Mouse (Mus musculus) lung, postnatal 0 days (tissue): ENCODE measurements around the gene Eid2b. TPM values are rescaled to one million over a fixed set of nuclear protein-coding genes. Genes with fewer than 3 reads are reported as not detected.

Experiments used
- ATAC-seq: fragments of 200-750 bp; cut with Nextera tagmentation; 2 replicates; pipeline ENCODE4 v1.8.0; 2017; ENCODE audit warnings: moderate library complexity
- DNase-seq: peaks from one replicate; pipeline ENCODE4 v3.0.0-alpha.2; 2016; ENCODE audit warnings: low spot score
- H3K27ac ChIP-seq: fragments of 300-500 bp; sonication (generic); 2 replicates; pipeline ENCODE4 v1.5.1; 2014; ENCODE audit warnings: antibody characterized with exemption, mild to moderate bottlenecking, low read length, mixed read lengths
- H3K27me3 ChIP-seq: fragments of 300-500 bp; sonication (generic); replicated peaks from 2 replicates; pipeline ENCODE4 v1.6.1; 2014; ENCODE audit warnings: low read length, mixed read lengths; ENCODE audit not compliant: insufficient read depth
- H3K36me3 ChIP-seq: fragments of 300-500 bp; sonication (generic); 2 replicates; pipeline ENCODE4 v1.6.1; 2014; ENCODE audit warnings: low read length, mixed read lengths; ENCODE audit not compliant: insufficient read depth
- H3K4me1 ChIP-seq: fragments of 300-500 bp; sonication (generic); 2 replicates; pipeline ENCODE4 v1.6.1; 2014; ENCODE audit warnings: antibody characterized with exemption, low read depth, low read length, mixed read lengths; ENCODE audit not compliant: insufficient read depth
- H3K4me2 ChIP-seq: fragments of 300-500 bp; sonication (generic); replicated peaks from 2 replicates; pipeline ENCODE4 v1.6.1; 2014; ENCODE audit warnings: low read depth, mild to moderate bottlenecking, low read length, moderate library complexity, mixed read lengths
- H3K4me3 ChIP-seq: fragments of 300-500 bp; sonication (generic); 2 replicates; pipeline ENCODE4 v1.5.1; 2014; ENCODE audit warnings: low read depth, low read length
- H3K9ac ChIP-seq: fragments of 300-500 bp; sonication (generic); replicated peaks from 2 replicates; pipeline ENCODE4 v1.6.1; 2014; ENCODE audit warnings: low read depth, mild to moderate bottlenecking
- H3K9me3 ChIP-seq: fragments of 300-500 bp; sonication (generic); 2 replicates; pipeline ENCODE4 v1.6.1; 2016; ENCODE audit warnings: low read length, mixed read lengths
- CTCF ChIP-seq: IDR thresholded peaks from 2 replicates; pipeline ENCODE4 v1.5.1; 2016; ENCODE audit warnings: antibody characterized with exemption, mild to moderate bottlenecking
- EP300 ChIP-seq: IDR thresholded peaks from 2 replicates; pipeline ENCODE4 v1.6.1; 2016; ENCODE audit warnings: antibody characterized with exemption, mild to moderate bottlenecking, control low read depth
- WGBS: fragments of 180-500 bp; shearing (Covaris S2); extraction: QIAGEN DNeasy Blood & Tissue Kit; methylation state at CpG from one replicate; pipeline ENCODE4 v1.1.7; 2014; 5-methylcytosine and 5-hydroxymethylcytosine counted together
- polyA plus RNA-seq: library from polyadenylated mRNA; unstranded; fragments of >200 nt; fragmentation: Nextera tagmentation; extraction: Ambion mirVana; gene quantifications from 2 replicates; pipeline ENCODE4 v1.2.1, GENCODE M21; 2015

Gene Eid2b
- polyA plus RNA-seq, 1 experiment from 2014 or later = 12.9 TPM

GRCm38 (mm10) chr7:28326457-28326856, 48.9 kb downstream of the Eid2b start:
- no peaks in the 10 kb centered on the region for H3K4me1 ChIP-seq
- no peak for ATAC-seq

GRCm38 (mm10) chr7:28328260-28328659, 50.7 kb downstream of the Eid2b start:
- Histone ChIP-seq H3K9ac (no peak overlapping the region), H3K27ac (no peak overlapping the region), H3K4me3 (no peak overlapping the region), H3K27me3 (no peaks in the 10 kb centered on the region), H3K4me1 (no peaks in the 10 kb centered on the region), H3K9me3 (no peaks in the 10 kb centered on the region), H3K4me2 (no peak overlapping the region), H3K36me3 (peaks cover 53% of the 10 kb centered on the region)
- 98% methylated on average over 2 of the region's 2 CpGs for WGBS
- DNase-seq (no peak), ATAC-seq (no peak)
- TF ChIP-seq CTCF = no peak

More at GRCm38 (mm10) chr7:28326457-28326856, 48.9 kb downstream of the Eid2b start:
- H3K4me2 ChIP-seq = no peak overlapping the region
- DNase-seq = peak; percentile 14
- no peaks in the 10 kb centered on the region for H3K9me3 ChIP-seq
- TF ChIP-seq CTCF (peak; percentile 22; the same call in 1 of the 2 replicates), EP300 (no peak)
- H3K27ac ChIP-seq = no peak overlapping the region
- 79% methylated on average over 4 of the region's 4 CpGs for WGBS
- peaks cover 71% of the 10 kb centered on the region for H3K36me3 ChIP-seq
- H3K4me3 ChIP-seq = no peak overlapping the region
- no peaks in the 10 kb centered on the region for H3K27me3 ChIP-seq
- H3K9ac ChIP-seq = no peak overlapping the region

Other genes with a start within 250 kb of the Eid2b start
- 153 and 170 TPM in 2 replicates for gene Psmc4, start 227.6 kb upstream of the Eid2b start, polyA plus RNA-seq
- gene Fcgbp, start 206.5 kb upstream of the Eid2b start, polyA plus RNA-seq = 1.9 and 2.2 TPM in 2 replicates
- 0.50 and 0.51 TPM in 2 replicates for gene 9530053A07Rik, start 148.3 kb upstream of the Eid2b start, polyA plus RNA-seq
- gene Fbl, start 108.0 kb upstream of the Eid2b start, polyA plus RNA-seq = 36.1 and 37.2 TPM in 2 replicates
- 11.6 and 12.2 TPM in 2 replicates for gene Dyrk1b, start 98.3 kb upstream of the Eid2b start, polyA plus RNA-seq
- gene Eid2, start 9.9 kb upstream of the Eid2b start, polyA plus RNA-seq = 3.0 and 4.3 TPM in 2 replicates
- 0.10 and 0.18 TPM in 2 replicates for gene Selenov, start 13.4 kb downstream of the Eid2b start, polyA plus RNA-seq
- gene Dll3, start 24.5 kb downstream of the Eid2b start, polyA plus RNA-seq = 0.10 and 0.24 TPM in 2 replicates
- gene Timm50, start 34.3 kb downstream of the Eid2b start, polyA plus RNA-seq = 51.8 and 54.8 TPM in 2 replicates
- 39.7 and 41.0 TPM in 2 replicates for gene Supt5, start 61.0 kb downstream of the Eid2b start, polyA plus RNA-seq
- 623 and 695 TPM in 2 replicates for gene Rps16, start 72.9 kb downstream of the Eid2b start, polyA plus RNA-seq
- 22.4 and 26.7 TPM in 2 replicates for gene Plekhg2, start 94.9 kb downstream of the Eid2b start, polyA plus RNA-seq
- gene Zfp36, start 102.5 kb downstream of the Eid2b start, polyA plus RNA-seq = 48.3 and 55.7 TPM in 2 replicates
- gene Med29, start 115.0 kb downstream of the Eid2b start, polyA plus RNA-seq = 29.9 and 30.2 TPM in 2 replicates
- 49.1 and 55.0 TPM in 2 replicates for gene Paf1, start 115.2 kb downstream of the Eid2b start, polyA plus RNA-seq
- 81.0 and 83.1 TPM in 2 replicates for gene Gmfg, start 159.7 kb downstream of the Eid2b start, polyA plus RNA-seq
- 0.97 and 1.4 TPM in 2 replicates for gene Lrfn1, start 174.2 kb downstream of the Eid2b start, polyA plus RNA-seq
- gene Ifnl2, start 232.7 kb downstream of the Eid2b start, polyA plus RNA-seq = not detected in 2 replicates
- not detected in 2 replicates for gene Ifnl3, start 245.1 kb downstream of the Eid2b start, polyA plus RNA-seq